ENCODE assay signal across 14 mouse cellular contexts in the genomic region with DNA sequence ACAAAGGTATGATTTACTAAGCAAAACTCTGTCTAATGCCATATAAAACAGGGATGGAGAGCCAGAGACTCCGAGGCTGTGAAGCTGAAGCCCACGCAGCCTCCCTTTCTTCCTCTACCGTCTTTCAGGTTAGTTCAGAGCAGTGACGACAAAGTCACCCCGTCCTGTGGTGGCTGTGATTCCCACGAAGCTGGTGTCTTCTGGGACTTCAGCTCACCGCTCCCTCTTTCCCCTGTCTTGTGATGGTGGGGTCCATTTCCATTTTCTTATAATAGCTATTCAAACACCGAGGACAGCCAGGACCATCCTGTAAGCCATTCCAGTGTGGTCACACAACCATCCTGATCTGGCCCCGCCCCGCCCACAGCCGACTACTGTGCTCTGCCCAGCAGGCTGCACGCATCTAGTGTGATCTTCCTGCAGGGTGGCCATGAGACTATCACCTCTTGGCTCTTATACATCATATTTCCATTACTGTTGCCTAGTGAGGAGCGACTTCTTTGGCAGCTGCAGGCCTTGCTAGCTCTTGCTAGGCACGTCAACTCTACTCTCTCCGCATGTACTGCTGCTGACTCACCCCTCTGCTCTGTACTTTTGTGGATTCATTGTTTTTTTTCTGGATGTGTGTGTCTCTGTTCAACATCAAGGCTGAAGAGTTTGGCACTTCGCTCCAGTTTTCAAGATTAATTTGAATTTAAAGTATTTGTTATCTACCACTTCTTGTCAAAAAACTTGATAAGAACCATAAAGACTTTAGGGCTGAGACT. TPM values are rescaled to one million over a fixed set of nuclear protein-coding genes. Genes with fewer than 3 reads are reported as not detected.
A peak's percentile ranks its signal among the peaks of the same experiment; 100 is the strongest.
DNase-seq lines count a peak whose midpoint lies in the region; ATAC-seq lines count a peak whose summit lies in the region.
"Had no signal": no experiment of that assay in that cellular context is flagged by ENCODE, and none has a peak within 500 bp of the region (broad histone marks: within the 10 kb centered on the region; RNA-seq: fewer than 3 reads in every experiment).

No protein-coding gene starts in this region.

- peak overlapping the region; percentile 88 for H3K27ac ChIP-seq in heart, embryonic 13.5 days (replicated peaks)
- peak overlapping the region; percentile 29; the same call in 1 of the 2 replicates for H3K27ac ChIP-seq in liver, embryonic 13.5 days
- H3K27ac ChIP-seq: embryonic facial prominence, embryonic 12.5 days; hindbrain, embryonic 13.5 days; limb, embryonic 12.5 days had no signal

- H3K9me3 ChIP-seq in heart, embryonic 13.5 days: no peaks in the 10 kb centered on the region
- no peaks in the 10 kb centered on the region for H3K9me3 ChIP-seq in liver, embryonic 13.5 days (replicated peaks)
- H3K9me3 ChIP-seq: embryonic facial prominence, embryonic 12.5 days; hindbrain, embryonic 13.5 days had no signal

- H3K36me3 ChIP-seq in heart, embryonic 13.5 days: peaks cover 45% of the 10 kb centered on the region
- H3K36me3 ChIP-seq in liver, embryonic 13.5 days: peaks cover 4% of the 10 kb centered on the region; the same call in 1 of the 2 replicates

- no peaks in the 10 kb centered on the region for H3K27me3 ChIP-seq in heart, embryonic 13.5 days (replicated peaks)
- H3K27me3 ChIP-seq in liver, embryonic 13.5 days: no peaks in the 10 kb centered on the region
- H3K27me3 ChIP-seq: embryonic facial prominence, embryonic 12.5 days; hindbrain, embryonic 13.5 days; limb, embryonic 12.5 days had no signal

- no peak overlapping the region for H3K4me3 ChIP-seq in heart, embryonic 13.5 days
- H3K4me3 ChIP-seq in liver, embryonic 13.5 days (replicated peaks): no peak overlapping the region
- H3K4me3 ChIP-seq: embryonic facial prominence, embryonic 12.5 days; hindbrain, embryonic 13.5 days; limb, embryonic 12.5 days had no signal

- ATAC-seq in heart, embryonic 13.5 days (ENCODE audit: extremely low read depth, insufficient number of reproducible peaks, low FRiP score, low TSS enrichment): peak; percentile 70
- ATAC-seq in liver, embryonic 13.5 days (ENCODE audit: low read depth): peak; percentile 56
- ATAC-seq in granulocyte monocyte progenitor cell, adult 5-6 weeks (replicated peaks; ENCODE audit: poor library complexity, severe bottlenecking): no peak

- DNase-seq in adrenal gland, postnatal 25 days: peak; percentile 14
- no peak for DNase-seq in adrenal gland, adult 8-10 months
- DNase-seq in CD4-positive helper T cell, adult 2 months (ENCODE audit: low read depth, low spot score): peak; percentile 17
- no peak for DNase-seq in liver, embryonic 13.5 days
- DNase-seq in thymus, postnatal 4 days: no peak
- DNase-seq in kidney, postnatal 4 days: no peak
- DNase-seq: B cell, adult 2 months; cerebellum, adult 2 months; spleen, adult 18-20 months had no signal

- peaks cover 49% of the 10 kb centered on the region for H3K4me1 ChIP-seq in heart, embryonic 13.5 days
- H3K4me1 ChIP-seq in liver, embryonic 13.5 days (replicated peaks): peaks cover 39% of the 10 kb centered on the region
- H3K4me1 ChIP-seq: embryonic facial prominence, embryonic 12.5 days; limb, embryonic 12.5 days had no signal

- 50% methylated on average over 16 of the region's 16 CpGs for WGBS in heart, embryonic 13.5 days
- WGBS in liver, embryonic 13.5 days (ENCODE audit: insufficient replicate concordance): 63% methylated on average over 16 of the region's 16 CpGs

- peak overlapping the region; percentile 24 for H3K4me2 ChIP-seq in heart, embryonic 13.5 days
- H3K4me2 ChIP-seq in liver, embryonic 13.5 days: 0 out of 2 replicates have a peak overlapping the region, but pooled peaks have one; percentile 17
- H3K4me2 ChIP-seq: embryonic facial prominence, embryonic 12.5 days; hindbrain, embryonic 13.5 days; limb, embryonic 12.5 days had no signal

- H3K9ac ChIP-seq in heart, embryonic 13.5 days: peak overlapping the region; percentile 40; the same call in 1 of the 2 replicates
- no peak overlapping the region for H3K9ac ChIP-seq in liver, embryonic 13.5 days
- H3K9ac ChIP-seq: embryonic facial prominence, embryonic 12.5 days; hindbrain, embryonic 13.5 days; limb, embryonic 12.5 days had no signal

RNA-seq across cellular contexts. Expression of a gene that starts 50.3 kb away (rescaled TPM):
- total RNA-seq in adrenal gland, postnatal 25 days (2021): 68.8 and 69.5 TPM in 2 replicates
- total RNA-seq in adrenal gland, adult 8-10 months (2022): 10 to 100 TPM; 55.7 to 60.5 (median 58.6) TPM
- polyA plus RNA-seq in heart, embryonic 13.5 days (2015; fragmentation: Nextera tagmentation; extraction: Ambion mirVana): 13.7 and 13.8 TPM in 2 replicates
- polyA plus RNA-seq in liver, embryonic 13.5 days (2015; fragmentation: Nextera tagmentation; extraction: Ambion mirVana): 13.9 and 14.1 TPM in 2 replicates
- total RNA-seq in granulocyte monocyte progenitor cell, adult 5-6 weeks (2014; fragmentation: Nextera tagmentation): 100 and 112 TPM in 2 replicates
- total RNA-seq in granulocyte monocyte progenitor cell, adult 5-6 weeks (2017): 104 and 117 TPM in 2 replicates

Comparison
In these comparisons a context has a peak if more than half of its experiments do, and no peak if none do; other contexts are left out.
1. DNase-seq: peak in adrenal gland, postnatal 25 days (single experiment) and CD4-positive helper T cell, adult 2 months (single experiment); none in adrenal gland, adult 8-10 months (single experiment), liver, embryonic 13.5 days (single experiment), thymus, postnatal 4 days (single experiment) and kidney, postnatal 4 days (0 of 2).